Mouse (Mus musculus): Measurements from ENCODE around the gene Pfdn4.
A peak's percentile ranks its signal among the peaks of the same experiment; 100 is the strongest.

Gene Pfdn4

DNA sequence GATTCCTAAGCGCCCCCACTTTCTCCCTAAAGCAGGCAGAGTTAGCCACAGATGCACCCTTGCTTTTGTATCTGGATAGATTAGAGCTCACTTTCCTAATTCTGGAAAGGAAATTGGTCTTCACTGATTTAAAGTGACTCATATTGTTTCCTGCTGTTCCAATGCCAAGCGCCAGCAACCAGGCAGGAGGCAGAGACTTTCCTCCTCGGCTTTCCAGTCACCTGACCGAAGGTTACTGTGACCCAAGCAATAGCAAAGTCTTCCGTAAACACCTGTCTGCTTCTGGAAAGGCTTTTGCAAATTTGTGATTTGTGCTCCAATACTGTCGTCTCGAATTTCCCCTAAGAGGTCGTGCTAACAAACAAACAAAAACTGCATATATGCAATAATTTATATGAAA, 1.8 kb downstream of the Pfdn4 start:
- DNase-seq: no peak

DNA sequence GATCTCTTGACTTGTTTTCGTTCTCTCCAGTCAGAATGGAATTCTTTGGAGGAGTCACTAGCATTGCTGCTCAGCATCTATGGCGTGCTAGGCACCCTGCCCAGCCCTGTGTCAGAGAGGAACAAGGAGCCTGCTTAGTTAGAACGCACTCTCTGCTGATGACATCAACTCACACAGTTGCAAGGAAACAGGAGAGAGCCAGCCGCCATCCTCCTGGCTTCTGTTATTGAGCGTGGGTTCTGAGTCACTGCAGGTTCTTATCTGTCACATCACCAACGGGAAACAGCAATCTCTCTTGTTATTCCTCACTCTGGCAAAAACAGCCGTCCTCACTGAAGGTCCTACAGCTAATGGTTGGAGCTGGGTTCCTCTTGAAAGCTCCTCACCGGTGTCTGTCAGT, 7.1 kb downstream of the Pfdn4 start:
- no peak for DNase-seq

DNA sequence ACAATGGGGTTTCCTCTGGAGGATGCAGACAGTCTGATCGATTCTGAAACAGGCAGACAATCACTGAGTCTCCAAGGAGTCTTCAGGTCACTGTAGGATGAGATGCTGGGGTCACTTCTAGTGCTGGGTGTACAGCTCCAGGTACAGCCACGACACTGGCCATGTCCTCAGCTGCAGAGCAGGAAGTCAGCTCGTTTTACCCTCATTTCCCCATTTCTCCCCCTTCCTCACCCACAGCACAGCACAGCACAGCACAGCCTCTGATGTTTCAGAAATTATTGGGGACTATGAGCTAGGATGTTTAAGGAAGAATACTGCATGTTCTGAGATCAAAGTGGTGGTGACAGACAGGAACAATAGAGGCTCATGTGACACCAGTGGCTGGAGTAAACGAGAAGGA, 7.8 kb downstream of the Pfdn4 start:
- no peak for DNase-seq

DNA sequence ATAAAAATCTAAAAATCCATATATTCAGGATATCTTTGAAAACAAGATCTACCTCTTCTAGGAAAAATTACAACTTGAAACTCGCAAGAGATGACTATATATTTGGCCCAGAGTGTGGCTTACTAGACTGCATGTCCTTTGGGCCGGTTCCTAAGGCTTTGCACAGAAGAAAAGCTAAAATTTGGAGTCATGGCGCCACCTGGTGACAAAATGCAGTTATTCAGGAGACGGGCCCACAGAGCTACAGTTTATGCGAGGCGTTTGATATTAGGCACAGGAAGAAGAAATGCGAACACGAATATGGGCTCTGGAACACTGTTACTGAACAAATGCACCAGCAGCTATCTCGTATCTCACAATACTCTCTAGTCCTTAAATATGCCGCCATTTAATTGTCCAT, 11.5 kb downstream of the Pfdn4 start:
- DNase-seq: peak; percentile 88 to 89

DNA sequence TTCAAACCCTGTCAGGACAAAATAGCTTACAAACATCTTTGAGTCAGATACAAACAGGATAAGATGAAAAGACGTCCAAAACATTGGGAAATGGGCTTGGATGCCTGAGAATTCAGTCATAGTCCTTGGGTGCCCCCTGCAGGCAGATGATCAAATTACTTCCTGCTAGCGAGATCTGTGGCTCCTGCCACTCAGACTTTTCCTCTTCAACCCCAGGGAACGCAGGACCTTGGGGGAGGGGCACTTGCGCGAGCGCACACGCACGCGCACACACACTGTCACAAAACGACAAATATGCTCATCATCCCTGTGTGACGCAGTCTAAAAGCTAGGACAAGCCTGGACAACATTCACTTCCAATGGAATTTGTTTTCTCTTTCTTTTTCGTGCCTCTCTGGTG, 12.6 kb downstream of the Pfdn4 start:
- DNase-seq: peak; percentile 96 to 98

DNA sequence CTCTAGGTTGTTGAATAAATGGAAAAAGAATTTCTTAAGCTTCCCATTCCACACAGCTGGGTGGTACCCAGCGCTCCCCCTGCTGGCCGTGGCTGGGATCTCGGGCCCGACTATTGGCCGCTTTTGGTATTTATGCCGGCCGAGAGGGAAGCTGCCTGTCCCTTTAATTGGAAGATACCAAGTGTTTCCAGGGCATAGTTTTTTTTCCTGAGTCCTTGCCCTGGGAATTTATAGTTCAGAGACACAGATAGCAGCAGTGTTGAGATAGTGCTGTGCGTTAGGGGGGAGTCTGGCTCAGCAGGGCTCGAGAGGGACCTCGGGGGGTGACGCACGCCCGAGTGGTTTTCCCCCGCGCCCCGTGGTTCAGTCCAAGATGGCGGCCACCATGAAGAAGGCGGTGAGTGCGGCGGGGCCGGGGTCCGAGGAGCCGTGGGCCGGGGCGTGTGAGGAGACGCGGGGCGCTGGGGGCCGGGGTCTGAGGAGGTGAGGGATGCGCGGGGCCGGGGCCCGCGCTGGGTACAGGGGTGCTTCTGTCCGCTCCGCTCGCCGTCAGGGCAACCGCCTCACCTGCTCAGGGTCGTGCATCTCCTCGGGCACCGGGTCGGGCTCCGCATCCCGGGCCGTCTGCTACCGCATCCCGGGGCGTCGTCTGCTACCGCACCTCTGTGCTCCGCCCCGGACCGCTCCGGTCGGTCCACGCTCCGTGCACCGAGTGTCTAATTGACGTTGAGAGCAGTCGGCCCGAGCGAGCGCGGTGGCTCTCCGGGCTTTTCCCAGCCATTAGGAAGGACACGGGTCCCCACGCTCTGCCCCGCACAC, 15.1 kb downstream of the Pfdn4 start:
- DNase-seq: peak; percentile 93 to 96

DNA sequence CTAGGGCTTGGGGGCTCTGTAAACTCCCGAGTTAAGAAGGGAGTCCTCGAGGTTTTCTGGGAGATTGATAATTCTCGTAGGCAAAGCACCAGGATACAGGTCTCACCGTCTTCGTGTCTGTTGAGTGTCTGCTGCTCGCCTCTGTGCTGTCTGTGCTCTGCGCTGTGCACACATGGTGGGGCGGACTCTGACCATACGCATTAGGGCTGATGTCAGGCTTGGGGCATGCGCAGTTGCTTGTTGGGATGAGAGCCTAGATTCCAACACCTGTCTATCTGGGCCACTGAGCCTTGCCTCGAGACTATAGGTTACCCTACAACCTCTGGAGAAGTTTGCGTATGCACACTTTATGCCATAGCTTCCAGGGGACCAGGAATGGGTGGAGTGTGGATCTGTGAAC, 17.5 kb downstream of the Pfdn4 start:
- no peak for DNase-seq

DNA sequence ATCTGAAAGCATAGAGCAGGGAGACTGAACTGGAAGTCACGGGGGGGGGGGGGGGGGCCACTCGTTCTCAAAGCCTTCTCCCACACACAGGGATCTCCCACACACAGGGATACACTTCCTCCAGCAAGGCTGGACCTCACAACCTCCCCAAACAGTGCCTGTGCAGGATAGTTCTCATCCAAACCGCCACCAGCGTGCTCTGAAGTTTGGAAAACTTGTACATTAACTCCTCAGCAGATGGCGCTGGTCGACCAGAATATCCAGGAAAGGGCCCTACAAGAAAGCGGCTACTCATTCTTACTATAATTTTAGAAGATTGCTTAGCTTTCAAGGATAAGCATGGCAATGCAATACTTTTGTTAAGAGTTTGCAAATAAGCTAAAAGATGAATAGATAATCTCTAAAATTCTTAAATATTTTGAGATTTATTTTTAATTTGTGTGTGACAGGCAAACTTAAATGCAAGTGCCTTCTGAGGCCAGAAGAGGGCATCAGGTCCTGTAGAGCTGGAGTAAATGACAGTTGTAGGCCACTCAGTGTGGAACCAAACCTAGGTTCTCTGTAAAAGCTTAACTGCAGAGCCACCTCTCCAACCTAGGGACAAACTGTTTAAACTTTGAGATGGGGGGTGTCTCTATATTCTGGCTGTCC, 24.2 kb downstream of the Pfdn4 start:
- peak; percentile 43 to 74 for DNase-seq

DNA sequence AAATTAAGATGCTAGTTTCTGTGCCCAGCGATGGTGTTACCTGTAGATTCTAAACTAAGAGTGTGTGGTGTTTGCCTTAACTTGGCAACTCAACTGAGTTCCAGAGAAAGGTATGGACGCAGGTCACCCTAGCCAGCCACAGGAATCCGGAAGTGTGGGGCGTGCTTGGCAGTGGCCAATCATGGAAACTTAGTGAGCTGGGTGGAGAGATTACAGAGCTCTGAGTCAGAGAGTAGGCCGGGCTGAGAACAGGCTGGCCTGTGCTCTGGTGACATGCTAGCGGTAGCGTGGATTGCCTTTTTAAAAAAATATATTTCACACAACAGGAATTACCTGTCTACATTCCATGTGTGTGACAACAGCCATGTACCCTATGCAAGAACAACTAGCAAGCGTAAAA, 30.3 kb downstream of the Pfdn4 start:
- no peak for DNase-seq

DNA sequence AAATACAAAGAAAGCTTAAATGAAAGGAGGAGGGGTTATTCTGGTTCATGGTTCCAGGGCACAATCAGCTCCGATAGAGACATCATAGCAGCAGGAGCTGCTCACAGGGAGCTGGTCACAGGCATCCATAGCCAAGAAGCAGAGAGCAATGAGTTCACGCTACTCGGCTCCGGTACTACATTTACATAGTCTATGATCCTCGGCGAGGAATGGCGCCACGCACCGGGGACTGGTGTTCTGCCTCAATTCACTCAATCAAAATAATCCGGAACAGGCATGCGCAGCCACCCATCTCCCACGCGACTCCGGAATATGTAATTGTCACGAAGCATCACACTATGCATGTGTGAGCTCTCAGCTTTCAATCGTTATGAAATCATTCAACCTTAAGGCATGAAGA, 31.8 kb downstream of the Pfdn4 start:
- no peak for DNase-seq

DNA sequence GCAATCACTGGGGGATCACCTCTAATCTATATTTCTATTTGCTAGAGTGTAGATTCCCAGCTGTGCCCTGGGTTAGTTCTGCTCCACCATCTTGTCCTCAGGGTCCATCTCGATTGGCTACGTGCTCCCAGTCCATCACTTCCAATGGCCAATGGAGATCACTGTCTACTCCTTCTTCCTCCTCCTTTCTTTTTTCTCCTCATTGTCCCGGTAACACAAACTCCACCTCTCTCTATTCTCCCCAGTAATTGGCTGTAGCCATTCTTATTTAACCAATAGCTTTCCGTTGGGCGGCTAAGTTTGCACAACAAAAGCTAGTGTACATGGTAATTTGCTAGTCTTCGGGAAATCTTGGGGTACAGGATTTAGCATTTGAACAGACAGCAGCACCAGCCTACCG, 33.5 kb downstream of the Pfdn4 start:
- no peak for DNase-seq

DNA sequence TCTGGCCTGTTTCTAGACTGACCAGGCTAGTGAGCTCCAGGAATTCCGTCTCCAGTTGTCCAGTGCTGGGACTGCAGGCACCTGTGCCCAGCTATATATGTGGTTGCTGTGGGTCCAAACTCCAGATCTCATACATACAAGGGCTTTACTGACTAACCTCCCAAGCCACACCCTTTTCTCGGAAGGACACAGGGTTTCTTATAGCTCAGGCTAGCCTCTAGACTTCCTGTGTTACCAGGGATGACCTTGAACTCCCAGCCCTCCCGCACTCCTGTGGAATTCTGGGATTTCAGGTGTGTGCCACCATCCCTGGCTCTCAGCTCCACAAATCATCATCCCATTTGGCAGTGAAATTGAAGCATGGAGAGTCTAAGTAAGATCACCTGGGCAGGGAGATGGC, 34.0 kb downstream of the Pfdn4 start:
- no peak for DNase-seq

DNA sequence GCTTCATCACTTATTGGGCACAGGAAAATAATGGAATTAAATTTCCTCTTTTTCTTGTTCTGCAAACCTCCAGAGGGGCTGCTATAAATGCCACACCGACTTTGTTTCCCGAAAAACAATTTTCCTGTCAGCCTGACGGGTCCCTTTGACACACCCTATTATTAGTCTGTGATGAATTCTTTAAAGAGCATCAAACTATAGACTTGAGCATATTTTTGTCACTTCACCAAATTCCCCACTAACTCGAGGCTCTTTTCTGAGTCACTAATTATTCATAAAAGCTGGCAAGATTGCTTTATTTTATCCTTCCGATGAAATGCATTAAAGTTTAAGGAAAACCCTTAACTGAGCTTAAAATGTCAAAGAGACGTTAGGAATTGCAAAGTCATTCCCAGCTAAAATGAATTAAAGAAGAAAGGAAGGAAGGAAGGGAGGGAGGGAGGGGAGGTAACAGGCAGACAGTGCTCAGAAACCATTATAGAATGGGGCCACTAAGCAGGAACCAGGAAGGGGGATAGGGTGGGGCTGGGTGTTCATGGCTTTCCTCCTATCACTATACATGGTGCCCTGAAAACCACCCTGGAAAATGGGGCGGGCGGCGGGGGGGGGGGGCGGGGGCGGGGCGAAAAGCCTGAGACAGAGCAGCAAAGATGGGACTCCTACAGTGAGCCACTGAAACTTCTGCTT, 38.0 kb downstream of the Pfdn4 start:
- DNase-seq: no peak

DNA sequence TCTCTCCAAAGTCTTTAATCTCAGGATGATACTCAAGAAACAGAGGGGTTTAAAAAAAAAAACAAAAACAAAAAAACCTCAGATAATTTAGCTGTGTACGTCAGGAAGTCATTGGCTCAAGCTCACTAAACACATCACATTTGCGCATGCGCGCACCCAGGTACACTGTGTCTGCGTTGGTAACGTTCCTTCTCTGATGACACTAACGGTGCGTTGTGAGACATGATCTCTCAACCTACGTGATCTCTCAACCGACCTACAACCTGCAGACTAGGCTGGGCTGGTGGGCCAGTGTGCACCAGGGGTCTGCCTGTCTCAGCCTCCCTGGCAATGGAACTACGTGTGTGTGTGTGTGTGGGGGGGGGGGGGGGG, 38.6 kb downstream of the Pfdn4 start:
- no peak for DNase-seq

DNA sequence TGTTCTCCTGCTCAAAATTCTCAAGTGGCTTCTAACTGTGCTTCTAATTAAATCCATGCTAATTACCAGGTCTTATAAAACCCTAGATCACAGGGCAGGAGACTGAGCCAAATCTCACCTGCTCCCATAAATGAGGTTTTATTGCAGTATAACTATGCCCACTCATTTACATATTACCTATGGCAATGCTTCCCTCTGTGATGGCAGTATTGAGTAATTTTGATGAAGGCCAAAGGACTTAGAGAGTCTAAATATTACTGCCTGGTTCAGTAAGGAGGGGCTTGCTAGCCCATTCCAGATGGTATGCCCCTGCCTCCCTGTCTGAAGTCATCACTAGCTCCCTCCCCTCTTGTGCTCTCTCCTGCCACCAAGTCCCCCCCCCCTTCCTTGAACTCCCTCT, 39.6 kb downstream of the Pfdn4 start:
- DNase-seq: no peak

DNA sequence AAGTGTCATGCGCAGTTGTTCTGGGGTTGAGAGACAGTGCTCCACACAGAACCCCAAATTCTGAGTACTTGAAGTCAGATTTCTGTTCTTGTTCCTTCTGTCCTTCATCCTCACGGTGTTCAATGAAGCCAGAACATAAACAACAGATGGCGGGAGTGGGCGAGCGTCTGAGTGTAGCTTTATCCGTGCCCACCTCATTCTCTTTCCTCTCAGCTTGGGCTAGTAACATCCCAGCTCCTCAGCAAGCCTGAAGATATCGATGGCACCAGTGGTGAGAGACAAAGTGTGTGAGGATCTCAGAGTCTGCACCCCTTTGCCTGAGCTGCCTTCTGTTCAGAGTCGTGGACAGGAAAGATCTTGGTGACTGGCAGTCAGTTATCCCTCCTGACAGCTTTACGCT, 43.0 kb downstream of the Pfdn4 start:
- no peak for DNase-seq

DNA sequence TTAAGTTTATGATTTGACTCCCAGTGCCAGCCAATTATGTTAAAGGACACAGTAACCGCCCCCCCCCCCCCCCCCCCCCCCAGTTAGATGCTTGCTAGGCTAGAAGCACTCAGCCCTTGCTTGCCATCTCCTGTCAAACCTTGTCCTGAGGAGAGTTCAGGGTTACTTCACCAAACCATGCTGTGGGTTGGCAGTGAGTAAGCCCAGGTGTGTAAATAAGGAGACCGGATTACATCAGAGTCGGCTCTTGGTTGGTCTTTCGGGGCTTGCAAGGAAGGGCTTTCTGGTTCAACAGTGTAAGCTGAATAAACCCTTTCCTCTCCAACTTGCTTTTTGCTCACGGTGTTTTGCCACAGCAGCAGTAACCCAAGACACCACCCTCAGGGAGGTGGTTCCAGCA, 47.4 kb downstream of the Pfdn4 start:
- no peak for DNase-seq

DNA sequence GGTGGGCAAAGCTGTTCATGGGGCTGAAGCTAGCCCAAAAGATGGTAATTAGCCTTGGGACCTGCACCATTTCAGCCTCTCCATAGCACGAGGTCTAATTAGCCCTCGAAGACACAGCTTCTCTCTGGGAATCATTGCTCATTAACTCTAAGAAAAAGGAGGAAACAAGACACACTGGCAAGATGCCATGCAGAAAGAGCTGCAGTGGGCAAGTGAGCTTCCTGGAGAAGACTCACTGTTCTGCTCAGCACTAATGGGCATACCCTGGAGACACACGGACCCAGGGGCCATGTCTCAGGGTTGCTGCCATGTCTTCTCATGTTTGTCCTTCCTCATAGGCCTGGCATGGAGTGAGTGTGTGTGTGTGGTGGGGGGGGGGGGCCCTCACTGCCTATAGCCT, 47.9 kb downstream of the Pfdn4 start:
- DNase-seq: no peak

DNA sequence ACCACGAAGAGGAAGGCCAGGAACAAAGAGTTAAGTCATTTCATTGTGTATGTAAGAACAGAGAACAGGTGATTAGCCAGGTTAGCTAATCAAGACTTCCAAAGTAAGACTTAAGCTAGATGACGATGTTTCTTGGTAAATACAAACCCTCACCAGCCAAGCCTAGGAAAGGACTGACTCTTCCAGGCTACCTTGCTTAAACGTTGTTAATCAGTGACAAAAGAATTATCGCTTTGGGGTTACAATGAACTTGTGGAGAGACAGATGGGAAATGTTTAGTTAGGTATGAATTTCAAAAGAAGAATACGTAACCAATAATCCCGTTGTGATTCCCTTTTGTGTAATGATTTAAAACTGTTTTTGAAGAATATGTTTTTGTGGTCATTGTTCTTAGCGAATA, 48.7 kb downstream of the Pfdn4 start:
- no peak for DNase-seq

DNA sequence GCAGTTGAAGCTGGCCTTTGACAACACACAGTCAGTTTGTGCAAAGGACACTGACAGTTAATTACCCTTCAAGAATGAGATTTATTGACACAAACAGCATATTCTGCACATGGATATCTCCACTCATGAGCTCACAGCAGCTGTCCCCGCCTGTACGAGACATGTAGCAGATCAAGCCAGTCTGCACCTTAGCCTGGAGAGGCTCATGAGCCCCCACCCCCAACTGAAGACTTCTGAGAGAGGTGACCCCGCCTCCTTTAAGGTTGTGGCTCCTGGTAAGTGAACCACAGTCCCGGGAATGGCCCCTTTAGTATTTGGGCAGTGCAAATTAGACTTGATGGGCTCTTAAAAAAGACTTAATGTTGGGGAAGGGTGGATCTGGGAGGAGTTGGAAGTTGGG, 49.5 kb downstream of the Pfdn4 start:
- no peak for DNase-seq

DNA sequence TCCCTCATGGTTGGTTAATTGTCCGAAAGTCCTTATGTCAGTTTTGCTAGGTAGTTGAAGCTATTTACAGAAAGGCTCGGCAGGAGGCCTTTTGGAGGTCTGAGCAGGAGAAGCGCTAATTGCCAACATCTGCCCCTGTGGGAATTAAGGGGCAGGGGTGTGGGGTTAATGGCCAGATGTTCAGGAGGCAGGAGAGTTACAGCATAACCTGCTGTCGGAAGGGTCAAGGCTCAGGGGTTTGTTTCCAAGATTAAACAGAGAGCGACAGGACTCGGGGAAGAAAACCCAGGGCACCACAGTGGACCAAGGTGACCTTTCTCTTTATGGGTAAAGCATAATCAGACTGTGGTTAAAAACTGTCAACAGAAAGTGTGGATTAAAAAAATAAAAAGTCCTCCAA, 51.3 kb downstream of the Pfdn4 start:
- DNase-seq: no peak

DNA sequence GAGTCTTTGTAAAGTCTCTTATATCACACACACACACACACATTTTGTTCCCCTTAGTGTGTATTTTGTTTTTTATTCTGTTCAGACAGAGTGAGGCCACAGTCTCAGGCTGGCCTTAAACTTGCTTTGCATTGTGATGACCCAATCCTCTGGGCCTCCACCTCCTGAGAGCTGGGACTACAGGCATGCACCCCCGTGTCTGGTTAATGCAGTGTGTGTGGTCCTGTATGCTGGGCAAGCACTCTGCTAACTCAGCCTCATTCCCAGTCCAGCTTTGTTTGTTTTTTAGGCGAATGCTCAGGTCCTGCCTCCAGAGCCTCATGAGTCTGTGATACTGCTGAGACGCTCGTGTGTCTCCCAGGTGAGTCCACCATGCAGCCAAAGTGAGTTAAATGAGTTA, 51.8 kb downstream of the Pfdn4 start:
- no peak for DNase-seq

DNA sequence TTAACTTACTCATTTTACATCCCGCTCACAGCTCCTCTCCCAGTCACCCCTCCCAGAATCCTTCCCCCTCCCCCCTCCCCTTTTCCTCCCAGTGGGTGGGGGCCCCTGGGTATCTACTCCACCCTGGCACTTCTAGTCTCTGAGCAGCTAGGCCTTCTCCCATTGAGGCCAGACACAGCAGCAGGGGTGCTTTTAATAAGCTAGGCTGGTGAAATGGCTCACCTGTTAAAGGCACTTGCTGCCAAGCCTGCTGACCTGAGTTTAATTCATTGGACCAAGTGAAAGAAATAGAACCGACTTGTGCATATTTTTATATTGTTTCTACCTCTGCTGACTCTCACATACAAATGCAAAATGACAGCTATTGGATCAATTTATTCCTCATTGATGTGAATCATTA, 52.9 kb downstream of the Pfdn4 start:
- peak in 1 of 2 experiments; percentile 7 for DNase-seq

DNA sequence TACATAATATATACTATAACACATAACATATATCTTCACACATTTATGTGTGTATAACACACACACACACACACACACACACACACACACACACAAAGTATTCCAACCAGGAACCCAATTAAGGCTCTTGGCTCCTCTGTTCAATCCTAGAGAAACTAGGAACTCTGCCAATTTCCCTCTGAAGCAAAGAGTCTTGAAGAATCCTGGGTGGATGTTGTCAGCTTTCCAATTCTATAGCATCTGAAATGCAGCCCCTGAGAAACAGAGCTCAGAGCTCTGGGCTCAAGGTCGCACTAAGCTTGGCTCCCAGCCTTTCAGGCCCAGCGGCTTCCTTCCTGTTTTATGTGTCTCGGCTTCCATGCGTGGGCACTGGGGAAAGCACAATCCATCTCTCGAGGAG, 54.0 kb downstream of the Pfdn4 start:
- peak in 1 of 2 experiments; percentile 9 for DNase-seq

Data from cerebellum, postnatal 25 days (tissue).